Mouse (Mus musculus): Measurements from ENCODE around the gene Dnah2.

Dnah2 gene

GRCm38 (mm10) chr11:69417449-69418384 lies 131.2 kb downstream of the Dnah2 start:
- DNase-seq = peak; percentile 72

- no peak for DNase-seq
Observed at GRCm38 (mm10) chr11:69416921-69417448, 131.9 kb downstream of the Dnah2 start.

- no peak for DNase-seq
Observed at GRCm38 (mm10) chr11:69416509-69416908, 132.4 kb downstream of the Dnah2 start.

GRCm38 (mm10) chr11:69415668-69416451 lies 133.1 kb downstream of the Dnah2 start:
- DNase-seq = peak; percentile 76

GRCm38 (mm10) chr11:69415327-69415667 lies 133.6 kb downstream of the Dnah2 start:
- DNase-seq = no peak

GRCm38 (mm10) chr11:69414421-69415326 lies 134.2 kb downstream of the Dnah2 start:
- DNase-seq = peak; percentile 38

GRCm38 (mm10) chr11:69413221-69414181 lies 135.4 kb downstream of the Dnah2 start, which contains the start of gene Kdm6b:
Kdm6b (minus strand) TSS chr11:69413675.
- peak; percentile 71 for DNase-seq

GRCm38 (mm10) chr11:69412548-69412947 lies 136.4 kb downstream of the Dnah2 start:
- no peak for DNase-seq

GRCm38 (mm10) chr11:69411538-69412203 lies 137.2 kb downstream of the Dnah2 start:
- peak; percentile 69 for DNase-seq

GRCm38 (mm10) chr11:69411073-69411535 lies 137.8 kb downstream of the Dnah2 start:
- DNase-seq = peak; percentile 92

GRCm38 (mm10) chr11:69410310-69411072 lies 138.4 kb downstream of the Dnah2 start:
- peak; percentile 78 for DNase-seq

- no peak for DNase-seq
Observed at GRCm38 (mm10) chr11:69410045-69410309, 138.9 kb downstream of the Dnah2 start.

- DNase-seq = peak; percentile 94
Observed at GRCm38 (mm10) chr11:69409378-69410044, 139.4 kb downstream of the Dnah2 start.

- peak; percentile 77 for DNase-seq
Observed at GRCm38 (mm10) chr11:69408541-69409377, 140.2 kb downstream of the Dnah2 start.

- DNase-seq = no peak
Observed at GRCm38 (mm10) chr11:69407724-69408004, 141.2 kb downstream of the Dnah2 start.

- DNase-seq = no peak
Observed at GRCm38 (mm10) chr11:69406867-69407723, 141.8 kb downstream of the Dnah2 start.

- no peak for DNase-seq
Observed at GRCm38 (mm10) chr11:69406282-69406681, 142.6 kb downstream of the Dnah2 start.

Measured in thymus, postnatal 25 days (tissue).